Mouse (Mus musculus): ENCODE data around the gene Acsl3.

Gene Acsl3

GRCm38 (mm10) chr1:78657671-78658440, at the start of gene Acsl3, which contains the start of gene Utp14b:
Gene Acsl3, plus strand, starts transcription at chr1:78657825.
Gene Utp14b, plus strand, starts transcription at chr1:78658038.
- DNase-seq, result peak; percentile 97

- DNase-seq, result no peak
Observed at GRCm38 (mm10) chr1:78609134-78609907, 48.3 kb upstream of the Acsl3 start.

GRCm38 (mm10) chr1:78611039-78611438, 46.6 kb upstream of the Acsl3 start:
- DNase-seq, result no peak

- no peak for DNase-seq
Observed at GRCm38 (mm10) chr1:78612959-78613358, 44.7 kb upstream of the Acsl3 start.

- no peak for DNase-seq
Observed at GRCm38 (mm10) chr1:78624352-78624751, 33.3 kb upstream of the Acsl3 start.

GRCm38 (mm10) chr1:78634486-78634885, 23.1 kb upstream of the Acsl3 start:
- DNase-seq, result no peak

GRCm38 (mm10) chr1:78640871-78641270, 16.8 kb upstream of the Acsl3 start:
- DNase-seq, result no peak

GRCm38 (mm10) chr1:78641791-78642190, 15.8 kb upstream of the Acsl3 start:
- DNase-seq, result no peak

- no peak for DNase-seq
Observed at GRCm38 (mm10) chr1:78642197-78642596, 15.4 kb upstream of the Acsl3 start.

- DNase-seq, result no peak
Observed at GRCm38 (mm10) chr1:78647317-78647885, 10.2 kb upstream of the Acsl3 start.

- no peak for DNase-seq
Observed at GRCm38 (mm10) chr1:78649269-78650061, 8.2 kb upstream of the Acsl3 start.

GRCm38 (mm10) chr1:78656472-78656871, 1.2 kb upstream of the Acsl3 start:
- DNase-seq, result peak; percentile 25

- DNase-seq, result peak; percentile 19
Observed at GRCm38 (mm10) chr1:78657021-78657629, 500 bp upstream of the Acsl3 start.

- peak; percentile 22 for DNase-seq
Observed at GRCm38 (mm10) chr1:78658441-78659269, 1.0 kb downstream of the Acsl3 start.

GRCm38 (mm10) chr1:78659270-78659823, 1.7 kb downstream of the Acsl3 start:
- no peak for DNase-seq

- no peak for DNase-seq
Observed at GRCm38 (mm10) chr1:78664326-78664725, 6.7 kb downstream of the Acsl3 start.

GRCm38 (mm10) chr1:78665954-78666499, 8.4 kb downstream of the Acsl3 start:
- DNase-seq, result no peak

- DNase-seq, result no peak
Observed at GRCm38 (mm10) chr1:78666585-78666984, 9.0 kb downstream of the Acsl3 start.

- no peak for DNase-seq
Observed at GRCm38 (mm10) chr1:78682291-78682690, 24.7 kb downstream of the Acsl3 start.

GRCm38 (mm10) chr1:78684128-78684527, 26.5 kb downstream of the Acsl3 start:
- no peak for DNase-seq

- no peak for DNase-seq
Observed at GRCm38 (mm10) chr1:78686872-78687271, 29.2 kb downstream of the Acsl3 start.
